Mouse (Mus musculus): ENCODE results near the gene Dok4. TPM values are rescaled to one million over a fixed set of nuclear protein-coding genes. Genes with fewer than 3 reads are reported as not detected.
A peak's percentile ranks its signal among the peaks of the same experiment; 100 is the strongest.

The Dok4 gene
- polyA plus RNA-seq, 1 experiment from 2014 or later = 23.4 TPM

DNA sequence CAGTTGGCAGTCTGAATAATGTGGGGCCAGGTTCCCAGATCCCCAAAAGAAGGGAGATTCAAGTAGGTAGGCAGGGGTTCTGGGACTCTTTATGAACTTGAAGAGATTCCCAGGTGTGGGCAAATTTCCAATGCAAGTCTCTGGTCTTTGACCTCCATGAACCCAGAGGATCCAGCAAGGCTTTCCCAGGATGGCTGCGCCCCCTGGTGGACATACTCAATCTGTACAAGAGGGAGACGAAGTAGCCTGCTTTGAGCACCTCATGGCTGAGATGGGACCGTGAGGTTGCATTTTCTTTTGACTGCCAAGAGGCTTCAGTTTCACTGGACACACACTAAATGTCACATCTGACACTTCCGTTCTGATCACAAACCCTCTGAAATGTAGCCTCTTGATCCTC, 32.7 kb upstream of the Dok4 start:
- Histone ChIP-seq H3K9me3 (replicated peaks) (no peaks in the 10 kb centered on the region), H3K36me3 (peaks cover 88% of the 10 kb centered on the region), H3K27me3 (ENCODE audit: low read depth, poor library complexity, severe bottlenecking) (peaks cover 22% of the 10 kb centered on the region), H3K4me3 (no peak overlapping the region), H3K4me1 (peaks cover 64% of the 10 kb centered on the region), H3K27ac (0 out of 2 replicates have a peak overlapping the region, but pooled peaks have one; percentile 2)
- DNase-seq (ENCODE audit: low spot score) = peak; percentile 92
- 6% methylated on average over 4 of the region's 4 CpGs for WGBS

DNA sequence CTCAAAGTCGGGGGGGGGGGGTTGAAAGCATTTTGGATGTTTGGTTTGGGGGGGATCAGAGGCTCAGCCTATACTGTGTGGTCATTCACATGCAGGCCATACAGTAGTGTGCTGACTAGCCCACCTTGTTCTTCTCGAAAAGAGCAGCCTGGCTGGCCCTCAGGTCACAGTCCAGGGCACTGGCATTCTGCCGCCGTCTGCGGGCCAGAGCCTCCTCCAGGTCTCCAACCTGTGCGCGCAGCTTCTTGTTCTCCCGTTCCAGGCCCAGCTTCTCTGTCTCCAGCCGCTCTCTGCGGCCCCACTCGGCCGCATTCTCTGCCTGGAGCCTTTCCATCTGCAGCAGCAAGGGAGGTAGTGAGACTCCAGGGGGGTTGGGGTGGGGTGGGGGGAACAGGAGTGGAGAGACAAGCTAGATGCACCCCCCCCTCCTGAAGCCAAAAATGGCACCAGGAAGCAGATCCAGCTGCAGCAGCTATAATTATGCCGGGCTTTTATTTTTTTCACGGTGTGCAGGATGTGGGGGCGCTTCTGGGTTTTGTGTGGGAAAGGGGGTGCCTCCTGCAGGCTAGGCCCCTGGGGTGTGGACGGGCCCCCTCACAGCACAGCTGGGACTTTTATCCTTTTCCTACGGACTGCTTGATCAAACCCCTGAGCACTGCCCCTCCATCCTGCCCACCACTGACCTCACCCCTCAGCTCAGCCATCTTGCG, 31.6 kb upstream of the Dok4 start:
- H3K9me3 ChIP-seq (replicated peaks) = no peaks in the 10 kb centered on the region
- no peak for DNase-seq (ENCODE audit: low spot score)
- WGBS = 88% methylated on average over 18 of the region's 18 CpGs
- peaks cover 93% of the 10 kb centered on the region for H3K36me3 ChIP-seq
- H3K27ac ChIP-seq = peak overlapping the region; percentile 2; the same call in 1 of the 2 replicates
- peaks cover 11% of the 10 kb centered on the region for H3K27me3 ChIP-seq (ENCODE audit: low read depth, poor library complexity, severe bottlenecking)
- peaks cover 64% of the 10 kb centered on the region for H3K4me1 ChIP-seq
- no peak overlapping the region for H3K4me3 ChIP-seq

DNA sequence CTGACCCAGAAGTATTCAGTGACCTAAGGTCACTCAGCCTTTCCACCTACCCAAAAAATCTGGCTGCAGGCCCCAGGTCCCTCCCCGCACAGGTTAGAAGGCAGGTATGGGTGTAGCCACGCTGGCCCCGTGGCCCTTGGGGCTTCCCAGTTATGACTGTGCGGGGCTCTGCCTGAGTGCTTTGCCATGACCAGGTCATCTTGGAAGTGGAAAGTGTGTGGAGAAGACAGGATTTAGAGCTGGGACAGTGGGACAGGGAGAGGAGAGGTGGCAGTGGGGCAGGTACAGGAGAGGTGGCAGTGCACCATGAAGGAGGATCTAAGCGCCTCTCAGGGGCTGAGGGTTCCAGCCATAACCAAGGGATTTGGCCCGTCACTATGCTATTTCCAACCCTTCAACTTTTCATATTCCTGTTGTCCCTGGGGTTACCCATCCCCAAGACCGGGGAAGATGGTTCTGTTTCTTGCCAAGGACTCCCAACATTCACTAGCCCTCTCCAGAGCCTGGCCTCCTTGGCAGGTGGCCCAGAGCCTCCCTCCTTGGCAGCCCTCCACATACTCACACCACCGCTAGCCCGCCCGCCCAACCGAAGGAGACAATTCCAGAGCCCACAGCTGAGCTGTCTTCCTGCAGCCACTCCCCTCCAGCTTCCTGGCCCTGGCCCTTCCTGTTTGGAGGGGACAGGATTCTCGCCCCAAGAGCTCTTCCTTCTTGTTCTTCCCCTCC, 28.5 kb upstream of the Dok4 start:
- 91% methylated on average over 12 of the region's 12 CpGs for WGBS
- no peak overlapping the region for H3K4me3 ChIP-seq
- no peaks in the 10 kb centered on the region for H3K9me3 ChIP-seq (replicated peaks)
- H3K4me1 ChIP-seq = peaks cover 78% of the 10 kb centered on the region
- peak overlapping the region; percentile 47 for H3K27ac ChIP-seq
- no peak for DNase-seq (ENCODE audit: low spot score)
- H3K36me3 ChIP-seq = peaks cover 75% of the 10 kb centered on the region
- no peaks in the 10 kb centered on the region for H3K27me3 ChIP-seq (ENCODE audit: low read depth, poor library complexity, severe bottlenecking)

DNA sequence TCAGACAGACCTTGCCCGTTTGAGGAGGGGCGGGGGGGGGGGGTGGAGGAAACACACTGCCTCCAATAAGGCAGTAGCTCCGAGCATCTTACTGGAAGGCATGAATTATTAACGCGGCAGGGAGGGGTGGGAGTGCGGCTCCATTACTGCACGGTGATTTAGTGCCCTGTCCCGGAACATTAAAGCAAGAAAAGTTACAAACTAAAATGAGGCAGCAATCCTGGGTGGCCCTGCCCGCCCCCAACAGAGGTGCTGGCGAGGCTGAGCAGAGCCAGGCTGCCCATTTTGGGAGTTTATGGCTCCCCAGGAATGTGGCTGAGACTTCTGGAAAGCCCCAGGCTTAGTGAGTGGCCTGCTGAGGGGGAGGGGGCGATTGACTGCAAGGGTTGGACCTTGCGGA, 27.6 kb upstream of the Dok4 start:
- Histone ChIP-seq H3K36me3 (peaks cover 68% of the 10 kb centered on the region), H3K27me3 (ENCODE audit: low read depth, poor library complexity, severe bottlenecking) (no peaks in the 10 kb centered on the region), H3K9me3 (replicated peaks) (no peaks in the 10 kb centered on the region), H3K27ac (peak overlapping the region; percentile 72), H3K4me3 (peak overlapping the region; percentile 13; the same call in 1 of the 2 replicates), H3K4me1 (peaks cover 78% of the 10 kb centered on the region)
- DNase-seq (ENCODE audit: low spot score) = peak; percentile 82
- WGBS = 19% methylated on average over 12 of the region's 12 CpGs

DNA sequence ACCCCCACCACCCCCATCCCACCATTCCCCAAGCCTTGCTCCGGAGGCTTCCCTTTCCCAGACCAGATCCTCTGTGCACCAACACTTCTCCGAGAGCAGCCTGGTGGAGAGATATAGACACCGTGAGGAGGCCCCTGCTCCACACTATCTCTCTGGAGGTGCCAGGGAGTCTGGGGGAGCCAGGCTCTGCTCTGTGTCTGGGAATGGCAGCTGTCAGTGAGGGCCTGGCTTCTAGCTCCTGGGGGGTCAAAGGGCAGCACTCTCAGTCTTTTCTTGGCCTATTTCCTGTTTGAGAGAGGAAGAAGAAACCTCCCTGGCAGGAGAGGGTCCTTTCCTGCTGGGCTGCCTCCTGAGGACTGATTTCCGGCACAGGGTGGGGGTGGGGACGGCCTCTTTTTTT, 24.9 kb upstream of the Dok4 start:
- peak; percentile 53 for DNase-seq (ENCODE audit: low spot score)
- peaks cover 42% of the 10 kb centered on the region for H3K36me3 ChIP-seq
- WGBS = 8% methylated on average over 5 of the region's 5 CpGs
- peaks cover 73% of the 10 kb centered on the region for H3K4me1 ChIP-seq
- H3K4me3 ChIP-seq = peak overlapping the region; percentile 25; the same call in 1 of the 2 replicates
- peak overlapping the region; percentile 78 for H3K27ac ChIP-seq
- no peaks in the 10 kb centered on the region for H3K9me3 ChIP-seq (replicated peaks)
- H3K27me3 ChIP-seq (ENCODE audit: low read depth, poor library complexity, severe bottlenecking) = no peaks in the 10 kb centered on the region

DNA sequence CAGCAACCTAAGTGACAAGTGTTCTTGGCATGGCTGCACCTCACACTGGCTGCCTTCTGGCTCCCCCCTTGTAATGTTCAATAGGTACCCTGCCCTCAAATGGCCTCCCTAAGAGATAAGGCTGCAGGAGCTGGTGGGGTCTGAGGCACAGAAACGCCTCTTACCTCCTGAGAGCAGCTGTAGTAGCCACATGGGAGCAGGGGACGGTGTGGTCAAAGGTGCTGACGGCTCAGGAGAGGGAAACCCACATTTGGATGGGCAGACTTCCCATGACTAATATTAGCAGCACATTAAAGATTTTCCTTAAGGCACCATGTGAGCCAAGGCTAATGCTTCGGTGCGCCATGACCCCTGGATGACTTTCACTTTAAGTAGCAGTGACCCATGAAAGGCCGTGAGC, 24.5 kb upstream of the Dok4 start:
- peaks cover 77% of the 10 kb centered on the region for H3K4me1 ChIP-seq
- H3K27ac ChIP-seq = peak overlapping the region; percentile 78
- no peaks in the 10 kb centered on the region for H3K27me3 ChIP-seq (ENCODE audit: low read depth, poor library complexity, severe bottlenecking)
- H3K4me3 ChIP-seq = peak overlapping the region; percentile 25; the same call in 1 of the 2 replicates
- H3K9me3 ChIP-seq (replicated peaks) = no peaks in the 10 kb centered on the region
- 12% methylated on average over 6 of the region's 6 CpGs for WGBS
- peaks cover 38% of the 10 kb centered on the region for H3K36me3 ChIP-seq
- DNase-seq (ENCODE audit: low spot score) = no peak

DNA sequence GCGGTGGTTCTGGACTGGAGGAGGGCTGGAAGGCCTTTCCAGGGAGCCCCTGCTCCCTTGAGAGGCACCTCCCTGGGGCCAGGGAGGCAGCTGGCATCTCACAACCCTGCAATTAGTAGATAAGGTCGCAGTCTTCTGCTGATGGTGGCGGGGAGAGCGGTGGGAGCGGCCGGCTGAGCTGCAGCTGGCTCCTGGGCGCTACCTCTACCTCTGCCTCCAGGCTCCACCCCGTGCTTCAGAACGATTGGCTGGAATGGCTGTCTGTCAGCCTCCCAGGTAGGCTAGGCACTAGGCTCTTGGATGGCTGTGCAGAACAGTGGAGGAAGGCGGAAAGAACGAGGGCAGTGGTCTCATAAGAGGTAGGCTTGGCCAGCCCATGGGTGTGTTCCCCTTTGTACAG, 23.1 kb upstream of the Dok4 start:
- Histone ChIP-seq H3K27ac (peak overlapping the region; percentile 78), H3K4me3 (0 out of 2 replicates have a peak overlapping the region, but pooled peaks have one; percentile 14), H3K36me3 (peaks cover 25% of the 10 kb centered on the region), H3K4me1 (peaks cover 75% of the 10 kb centered on the region), H3K9me3 (replicated peaks) (no peaks in the 10 kb centered on the region), H3K27me3 (ENCODE audit: low read depth, poor library complexity, severe bottlenecking) (no peaks in the 10 kb centered on the region)
- whole genome bisulfite sequencing = 14% methylated on average over 11 of the region's 11 CpGs
- no peak for DNase-seq (ENCODE audit: low spot score)

DNA sequence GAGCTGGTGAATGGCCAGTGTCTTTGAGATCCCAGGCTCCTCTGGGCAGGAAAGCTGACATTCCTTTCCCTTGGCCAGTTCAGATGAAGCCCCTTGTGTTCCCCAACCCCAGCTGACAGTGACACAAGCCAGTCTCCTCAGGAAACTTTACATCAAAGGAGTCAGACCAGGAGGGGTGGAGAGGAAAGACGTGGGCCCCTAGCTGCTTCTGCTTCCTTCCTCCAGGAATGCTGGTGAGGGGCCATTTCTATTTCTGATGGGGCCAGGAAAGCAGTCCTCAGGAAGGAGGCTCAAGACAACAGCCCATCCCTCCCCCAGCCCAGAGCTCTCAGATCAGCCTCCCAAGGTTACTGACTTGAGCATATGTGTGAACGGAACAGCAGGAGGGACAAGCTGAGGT, 16.8 kb upstream of the Dok4 start:
- H3K27ac ChIP-seq = 0 out of 2 replicates have a peak overlapping the region, but pooled peaks have one; percentile 2

DNA sequence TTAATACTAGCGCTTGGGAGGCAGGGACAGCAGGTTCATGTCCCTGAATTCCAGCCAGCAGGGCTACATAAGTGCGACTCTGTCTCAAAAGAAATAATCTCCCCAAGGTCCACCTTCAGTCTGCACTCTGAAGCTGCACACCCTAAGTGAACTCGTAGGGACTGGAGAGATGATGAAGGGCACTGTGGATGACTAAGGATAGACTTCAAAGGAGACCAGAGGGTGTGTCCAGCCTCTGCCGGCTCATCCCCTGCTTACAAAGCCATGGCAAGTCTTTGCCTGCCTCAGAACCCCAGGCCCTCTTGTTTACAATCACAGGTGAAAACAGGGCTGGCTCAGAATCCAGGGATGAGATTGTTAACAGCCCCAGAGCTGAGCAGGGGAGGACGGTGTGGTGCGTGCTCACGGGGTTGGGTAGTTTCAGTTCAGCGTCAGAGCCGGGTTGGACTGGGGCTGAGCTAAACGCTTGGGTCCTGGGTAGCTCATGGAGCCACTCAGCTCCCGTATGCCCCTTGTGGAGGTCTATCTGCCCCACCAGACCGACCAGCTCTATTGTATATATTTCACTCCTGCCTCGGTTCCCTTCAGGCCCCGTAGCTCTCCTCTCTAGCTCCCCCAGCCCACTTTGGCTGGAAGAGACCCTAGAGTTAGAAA, 12.4 kb upstream of the Dok4 start:
- DNase-seq (ENCODE audit: low spot score) = no peak
- peaks cover 37% of the 10 kb centered on the region for H3K4me1 ChIP-seq
- 30% methylated on average over 14 of the region's 14 CpGs for WGBS
- no peaks in the 10 kb centered on the region for H3K27me3 ChIP-seq (ENCODE audit: low read depth, poor library complexity, severe bottlenecking)
- H3K4me3 ChIP-seq = no peak overlapping the region
- H3K27ac ChIP-seq = no peak overlapping the region
- no peaks in the 10 kb centered on the region for H3K36me3 ChIP-seq
- H3K9me3 ChIP-seq (replicated peaks) = no peaks in the 10 kb centered on the region

More for the DNA sequence above, 16.8 kb upstream of the Dok4 start:
- Histone ChIP-seq H3K36me3 (no peaks in the 10 kb centered on the region), H3K27me3 (ENCODE audit: low read depth, poor library complexity, severe bottlenecking) (no peaks in the 10 kb centered on the region), H3K4me3 (no peak overlapping the region), H3K4me1 (peaks cover 40% of the 10 kb centered on the region), H3K9me3 (replicated peaks) (no peaks in the 10 kb centered on the region)
- no peak for DNase-seq (ENCODE audit: low spot score)
- WGBS = 11% methylated on average over 2 of the region's 2 CpGs

DNA sequence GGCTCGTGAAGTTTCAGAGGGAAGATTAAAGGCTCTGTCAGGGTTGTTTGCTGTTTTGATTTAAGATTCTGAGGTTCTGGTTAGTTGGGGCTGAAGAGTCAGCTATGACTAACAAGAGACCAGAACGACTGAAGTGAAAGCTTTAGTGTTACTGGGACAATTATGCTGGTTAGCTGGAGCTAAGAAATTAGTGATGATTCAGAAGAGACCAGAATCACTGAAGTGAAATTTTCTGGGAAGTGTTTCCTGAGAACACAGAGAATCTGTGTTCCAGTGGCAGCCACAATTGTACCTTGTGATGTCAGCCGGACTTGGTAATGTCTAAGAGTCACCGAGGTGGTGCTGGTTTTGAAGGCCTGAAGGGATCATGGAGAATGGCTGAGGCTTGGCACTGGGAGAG, 4.6 kb upstream of the Dok4 start:
- Histone ChIP-seq H3K9me3 (replicated peaks) (no peaks in the 10 kb centered on the region), H3K27me3 (ENCODE audit: low read depth, poor library complexity, severe bottlenecking) (no peaks in the 10 kb centered on the region), H3K4me1 (peaks cover 27% of the 10 kb centered on the region), H3K4me3 (no peak overlapping the region), H3K36me3 (no peaks in the 10 kb centered on the region), H3K27ac (no peak overlapping the region)
- 65% methylated on average over 4 of the region's 4 CpGs for WGBS
- no peak for DNase-seq (ENCODE audit: low spot score)

DNA sequence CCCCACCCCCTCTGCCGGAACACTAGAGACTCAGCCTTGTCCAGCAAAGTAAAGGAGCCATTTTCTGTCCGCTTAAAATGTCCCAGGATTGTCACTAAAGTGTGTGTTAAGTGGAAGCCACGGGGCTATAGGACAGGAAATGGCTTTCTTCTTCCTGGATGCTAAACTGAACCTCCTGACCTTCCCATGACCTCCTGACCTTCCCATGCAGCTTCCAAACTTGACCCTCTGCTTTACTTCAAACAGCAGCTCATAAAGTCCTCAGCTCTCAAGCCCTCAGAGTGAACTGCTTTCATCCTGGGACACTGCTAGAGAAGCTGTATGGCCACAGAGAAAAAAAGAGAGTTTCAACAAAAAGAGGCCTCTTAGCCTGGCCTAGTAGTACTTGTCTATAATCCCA, 690 bp upstream of the Dok4 start:
- Histone ChIP-seq H3K27ac (peak overlapping the region; percentile 85), H3K36me3 (no peaks in the 10 kb centered on the region), H3K9me3 (replicated peaks) (no peaks in the 10 kb centered on the region), H3K4me3 (peak overlapping the region; percentile 81), H3K4me1 (peaks cover 49% of the 10 kb centered on the region), H3K27me3 (ENCODE audit: low read depth, poor library complexity, severe bottlenecking) (peaks cover 12% of the 10 kb centered on the region; the same call in 1 of the 2 replicates)
- 9% methylated on average over 3 of the region's 3 CpGs for WGBS
- no peak for DNase-seq (ENCODE audit: low spot score)

DNA sequence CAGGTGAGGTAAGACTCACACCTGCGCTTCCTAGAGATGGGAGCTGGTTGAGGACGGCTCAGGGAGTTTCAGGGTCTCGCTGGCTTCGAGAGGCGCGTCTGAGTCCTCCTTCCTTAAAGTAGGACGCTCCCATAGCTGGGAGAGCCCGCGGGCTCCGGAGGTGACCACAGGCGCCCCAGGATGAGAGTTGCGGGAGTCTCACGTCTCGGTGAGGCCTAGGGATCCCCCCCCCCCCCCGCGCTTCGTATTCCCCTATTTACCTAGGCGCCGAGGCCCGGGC, 319 bp downstream of the Dok4 start:
- H3K27ac ChIP-seq = peak overlapping the region; percentile 85
- peaks cover 59% of the 10 kb centered on the region for H3K4me1 ChIP-seq
- under 1% methylated on average over 16 of the region's 20 CpGs for WGBS
- H3K4me3 ChIP-seq = peak overlapping the region; percentile 81
- DNase-seq (ENCODE audit: low spot score) = no peak
- peaks cover 12% of the 10 kb centered on the region; the same call in 1 of the 2 replicates for H3K27me3 ChIP-seq (ENCODE audit: low read depth, poor library complexity, severe bottlenecking)
- H3K36me3 ChIP-seq = no peaks in the 10 kb centered on the region
- no peaks in the 10 kb centered on the region for H3K9me3 ChIP-seq (replicated peaks)

Measured in limb, embryonic 10.5 days (tissue).